Mouse (Mus musculus): ENCODE data around the gene Crat. TPM values are rescaled to one million over a fixed set of nuclear protein-coding genes. Genes with fewer than 3 reads are reported as not detected.
A peak's percentile ranks its signal among the peaks of the same experiment; 100 is the strongest.

Crat gene
- polyA plus RNA-seq, 1 experiment from 2014 or later: 30.0 TPM

GRCm38 (mm10) chr2:30356266-30356665 is 59.3 kb downstream of the Crat start:
- no peak overlapping the region for H3K9ac ChIP-seq (replicated peaks; ENCODE audit: low read depth, low read length)
- H3K4me2 ChIP-seq (replicated peaks; ENCODE audit: low read depth, low read length): 0 out of 2 replicates have a peak overlapping the region, but pooled peaks have one; percentile 14
- H3K27ac ChIP-seq (ENCODE audit: low read length): peak overlapping the region; percentile 64; the same call in 1 of the 2 replicates
- H3K9me3 ChIP-seq (ENCODE audit: control insufficient read depth, low read depth, low read length): no peaks in the 10 kb centered on the region
- no peaks in the 10 kb centered on the region for H3K27me3 ChIP-seq (ENCODE audit: control insufficient read depth, insufficient read depth, low read length)
- no peak for ATAC-seq (ENCODE audit: insufficient number of reproducible peaks, insufficient read depth, low FRiP score, low read depth)
- H3K4me1 ChIP-seq (ENCODE audit: control insufficient read depth, insufficient read depth, low read length): peaks cover 34% of the 10 kb centered on the region
- peaks cover 17% of the 10 kb centered on the region; the same call in 1 of the 2 replicates for H3K36me3 ChIP-seq (ENCODE audit: control insufficient read depth, insufficient read depth, low read length)
- WGBS: 28% methylated on average over 4 of the region's 4 CpGs
- H3K4me3 ChIP-seq (ENCODE audit: low read depth, low read length): no peak overlapping the region

GRCm38 (mm10) chr2:30355861-30356260 is 59.8 kb downstream of the Crat start:
- 0 out of 2 replicates have a peak, but pooled peaks have one; percentile 11 for ATAC-seq (ENCODE audit: insufficient number of reproducible peaks, insufficient read depth, low FRiP score, low read depth)

DNA sequence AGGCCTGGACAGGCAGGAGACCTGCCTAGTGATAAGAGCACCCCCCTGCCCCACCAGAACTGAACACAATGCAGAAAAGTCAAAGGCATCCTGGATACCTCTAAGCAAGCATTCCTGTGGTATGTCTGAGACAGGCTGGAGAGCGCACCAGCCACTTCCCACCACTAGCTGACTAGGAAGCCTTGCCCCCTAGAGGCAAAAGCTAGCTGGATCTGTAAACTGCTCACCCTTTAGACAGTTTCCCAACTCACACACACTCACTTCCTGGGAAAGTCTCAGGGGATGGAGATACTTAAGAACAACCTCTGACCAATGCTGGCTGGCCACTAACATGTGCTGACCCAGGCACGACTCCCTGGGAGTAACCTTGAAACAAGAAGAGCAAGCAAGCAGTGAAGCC is 64.5 kb downstream of the Crat start:
- Histone ChIP-seq H3K4me3 (ENCODE audit: low read depth, low read length) (no peak overlapping the region), H3K27me3 (ENCODE audit: control insufficient read depth, insufficient read depth, low read length) (no peaks in the 10 kb centered on the region), H3K4me2 (replicated peaks; ENCODE audit: low read depth, low read length) (no peak overlapping the region), H3K27ac (ENCODE audit: low read length) (no peak overlapping the region), H3K9ac (replicated peaks; ENCODE audit: low read depth, low read length) (no peak overlapping the region), H3K9me3 (ENCODE audit: control insufficient read depth, low read depth, low read length) (no peaks in the 10 kb centered on the region), H3K36me3 (ENCODE audit: control insufficient read depth, insufficient read depth, low read length) (peaks cover 54% of the 10 kb centered on the region), H3K4me1 (ENCODE audit: control insufficient read depth, insufficient read depth, low read length) (peaks cover 11% of the 10 kb centered on the region)
- WGBS: 65% methylated on average over 2 of the region's 2 CpGs
- no peak for ATAC-seq (ENCODE audit: insufficient number of reproducible peaks, insufficient read depth, low FRiP score, low read depth)

More at GRCm38 (mm10) chr2:30355861-30356260, 59.8 kb downstream of the Crat start:
- 62% methylated on average over 4 of the region's 4 CpGs for WGBS
- Histone ChIP-seq H3K9me3 (ENCODE audit: control insufficient read depth, low read depth, low read length) (no peaks in the 10 kb centered on the region), H3K4me3 (ENCODE audit: low read depth, low read length) (no peak overlapping the region), H3K9ac (replicated peaks; ENCODE audit: low read depth, low read length) (no peak overlapping the region), H3K4me1 (ENCODE audit: control insufficient read depth, insufficient read depth, low read length) (peaks cover 34% of the 10 kb centered on the region), H3K4me2 (replicated peaks; ENCODE audit: low read depth, low read length) (0 out of 2 replicates have a peak overlapping the region, but pooled peaks have one; percentile 14), H3K27me3 (ENCODE audit: control insufficient read depth, insufficient read depth, low read length) (no peaks in the 10 kb centered on the region), H3K27ac (ENCODE audit: low read length) (peak overlapping the region; percentile 64; the same call in 1 of the 2 replicates), H3K36me3 (ENCODE audit: control insufficient read depth, insufficient read depth, low read length) (peaks cover 19% of the 10 kb centered on the region; the same call in 1 of the 2 replicates)

Small RNA genes lying within 50 kb of the gene (microRNA-seq; reads per million reads assigned to microRNA genes)
- gene Gm47292: not detected

Other genes starting within 250 kb of the Crat start
- gene Endog, start 244.3 kb downstream of the Crat start, polyA plus RNA-seq (2014; fragmentation: Nextera tagmentation; extraction: Ambion mirVana): 21.9 and 24.8 TPM in 2 replicates
- gene Spout1, start 237.4 kb downstream of the Crat start, polyA plus RNA-seq (2014; fragmentation: Nextera tagmentation; extraction: Ambion mirVana): 63.6 and 64.6 TPM in 2 replicates
- 13.9 and 15.7 TPM in 2 replicates for gene Kyat1, start 210.0 kb downstream of the Crat start, polyA plus RNA-seq (2014; fragmentation: Nextera tagmentation; extraction: Ambion mirVana)
- 50.0 and 51.9 TPM in 2 replicates for gene Lrrc8a, start 178.1 kb downstream of the Crat start, polyA plus RNA-seq (2014; fragmentation: Nextera tagmentation; extraction: Ambion mirVana)
- gene Gm28035, start 175.2 kb downstream of the Crat start, polyA plus RNA-seq (2014; fragmentation: Nextera tagmentation; extraction: Ambion mirVana): 0.13 and 0.25 TPM in 2 replicates
- gene Phyhd1, start 149.6 kb downstream of the Crat start, polyA plus RNA-seq (2014; fragmentation: Nextera tagmentation; extraction: Ambion mirVana): 16.2 and 17.6 TPM in 2 replicates
- not detected in 2 replicates for gene Gm28038, start 134.8 kb downstream of the Crat start, polyA plus RNA-seq (2014; fragmentation: Nextera tagmentation; extraction: Ambion mirVana)
- 30.6 and 32.0 TPM in 2 replicates for gene Dolk, start 129.5 kb downstream of the Crat start, polyA plus RNA-seq (2014; fragmentation: Nextera tagmentation; extraction: Ambion mirVana)
- gene Nup188, start 129.4 kb downstream of the Crat start, polyA plus RNA-seq (2014; fragmentation: Nextera tagmentation; extraction: Ambion mirVana): 43.1 and 45.4 TPM in 2 replicates
- gene Sh3glb2, start 56.5 kb downstream of the Crat start, polyA plus RNA-seq (2014; fragmentation: Nextera tagmentation; extraction: Ambion mirVana): 90.0 and 93.7 TPM in 2 replicates
- gene Miga2, start 51.6 kb downstream of the Crat start, polyA plus RNA-seq (2014; fragmentation: Nextera tagmentation; extraction: Ambion mirVana): 21.2 and 21.7 TPM in 2 replicates
- gene Dolpp1, start 23.6 kb downstream of the Crat start, polyA plus RNA-seq (2014; fragmentation: Nextera tagmentation; extraction: Ambion mirVana): 35.8 and 37.8 TPM in 2 replicates
- gene Ptpa, start 226 bp upstream of the Crat start, polyA plus RNA-seq (2014; fragmentation: Nextera tagmentation; extraction: Ambion mirVana): 82.6 and 85.4 TPM in 2 replicates
- gene Ier5l, start 58.4 kb upstream of the Crat start, polyA plus RNA-seq (2014; fragmentation: Nextera tagmentation; extraction: Ambion mirVana): 2.8 and 3.1 TPM in 2 replicates
- gene Cstad, start 179.2 kb upstream of the Crat start, polyA plus RNA-seq (2014; fragmentation: Nextera tagmentation; extraction: Ambion mirVana): 1.2 and 2.1 TPM in 2 replicates

Measured in stomach, embryonic 14.5 days (tissue).